Mouse (Mus musculus): ENCODE measurements at regions not wholly inside any gene's neighbourhood (a gene's known extent, or its start where the extent isn't known, plus 50 kb on each side); places are given as distances from the start of the nearest gene placed in this dataset.
"Not testable (repeated sequence)": the region's sequence is repeated elsewhere in the genome, so short reads cannot be mapped to it uniquely, and the experiment has no call there.

- DNase-seq (ENCODE audit: low spot score) = peak; percentile 3
Measured at GRCm38 (mm10) chr14:87215099-87215498, 74.1 kb upstream of the Diaph3 start.

- no peak for DNase-seq (ENCODE audit: low spot score)
Measured at GRCm38 (mm10) chr14:87217042-87217441, 76.0 kb upstream of the Diaph3 start.

- DNase-seq (ENCODE audit: low spot score) = no peak
Measured at GRCm38 (mm10) chr14:87219975-87220374, 78.9 kb upstream of the Diaph3 start.

GRCm38 (mm10) chr14:87224870-87225269, 83.8 kb upstream of the Diaph3 start:
- no peak for DNase-seq (ENCODE audit: low spot score)

- DNase-seq (ENCODE audit: low spot score) = no peak
Measured at GRCm38 (mm10) chr14:87249258-87249657, 108.2 kb upstream of the Diaph3 start.

GRCm38 (mm10) chr14:87255484-87256208, 114.6 kb upstream of the Diaph3 start:
- DNase-seq (ENCODE audit: low spot score) = no peak

GRCm38 (mm10) chr14:87261726-87262125, 120.7 kb upstream of the Diaph3 start:
- no peak for DNase-seq (ENCODE audit: low spot score)

- no peak for DNase-seq (ENCODE audit: low spot score)
Measured at GRCm38 (mm10) chr14:87264826-87265225, 123.8 kb upstream of the Diaph3 start.

GRCm38 (mm10) chr14:87266309-87266708, 125.3 kb upstream of the Diaph3 start:
- no peak for DNase-seq (ENCODE audit: low spot score)

GRCm38 (mm10) chr14:87289266-87289665, 127.2 kb upstream of the Tdrd3 start:
- not testable (repeated sequence) for DNase-seq (ENCODE audit: low spot score)

- no peak for DNase-seq (ENCODE audit: low spot score)
Measured at GRCm38 (mm10) chr14:87289708-87290243, 126.7 kb upstream of the Tdrd3 start.

GRCm38 (mm10) chr14:87295206-87295605, 121.2 kb upstream of the Tdrd3 start:
- DNase-seq (ENCODE audit: low spot score) = no peak

GRCm38 (mm10) chr14:87297160-87297559, 119.3 kb upstream of the Tdrd3 start:
- no peak for DNase-seq (ENCODE audit: low spot score)

- DNase-seq (ENCODE audit: low spot score) = no peak
Measured at GRCm38 (mm10) chr14:87300838-87301237, 115.6 kb upstream of the Tdrd3 start.

GRCm38 (mm10) chr14:87301564-87301963, 114.9 kb upstream of the Tdrd3 start:
- no peak for DNase-seq (ENCODE audit: low spot score)

- no peak for DNase-seq (ENCODE audit: low spot score)
Measured at GRCm38 (mm10) chr14:87305481-87305880, 111.0 kb upstream of the Tdrd3 start.

GRCm38 (mm10) chr14:87306011-87306410, 110.4 kb upstream of the Tdrd3 start:
- no peak for DNase-seq (ENCODE audit: low spot score)

- no peak for DNase-seq (ENCODE audit: low spot score)
Measured at GRCm38 (mm10) chr14:87308016-87308415, 108.4 kb upstream of the Tdrd3 start.

- DNase-seq (ENCODE audit: low spot score) = no peak
Measured at GRCm38 (mm10) chr14:87312318-87312717, 104.1 kb upstream of the Tdrd3 start.

- DNase-seq (ENCODE audit: low spot score) = peak; percentile 28
Measured at GRCm38 (mm10) chr14:87314999-87315732, 101.3 kb upstream of the Tdrd3 start.

GRCm38 (mm10) chr14:87327841-87328240, 88.6 kb upstream of the Tdrd3 start:
- no peak for DNase-seq (ENCODE audit: low spot score)

- DNase-seq (ENCODE audit: low spot score) = no peak
Measured at GRCm38 (mm10) chr14:87337950-87338526, 78.4 kb upstream of the Tdrd3 start.

- DNase-seq (ENCODE audit: low spot score) = no peak
Measured at GRCm38 (mm10) chr14:87344540-87344939, 71.9 kb upstream of the Tdrd3 start.

All from ovary, postnatal 10 days (tissue).